Mouse (Mus musculus): ENCODE measurements at regions not wholly inside any gene's neighbourhood (a gene's known extent, or its start where the extent isn't known, plus 50 kb on each side); places are given as distances from the start of the nearest gene placed in this dataset.

DNA sequence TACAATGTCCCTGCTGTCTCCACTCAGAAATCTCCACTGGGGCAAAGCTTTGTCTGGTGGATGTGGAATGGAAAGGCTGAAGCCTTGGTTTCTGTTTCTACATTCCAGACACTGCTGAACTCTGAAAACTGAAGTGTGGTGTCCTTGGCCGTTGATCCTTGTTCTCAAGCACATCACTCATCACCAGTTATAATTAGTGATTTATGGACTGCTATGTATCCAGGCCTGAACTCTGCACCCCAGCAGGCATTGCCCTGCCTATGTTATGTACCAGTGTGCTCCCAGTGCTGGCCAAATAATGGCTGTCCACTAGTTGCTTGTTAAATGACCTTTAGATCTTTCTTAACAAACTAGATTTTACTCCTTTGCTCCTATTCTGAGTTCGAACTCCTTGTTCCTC is 75.6 kb upstream of the Ntf3 start:
- TF ChIP-seq POLR2A (IDR thresholded peaks at IDR 0.05; ENCODE audit: borderline replicate concordance, extremely low read depth, insufficient read depth, insufficient read length, poor library complexity, severe bottlenecking), result no peak
- TF ChIP-seq CTCF (IDR thresholded peaks at IDR 0.05; ENCODE audit: borderline replicate concordance, extremely low read depth, insufficient read depth, insufficient read length), result no peak
